In the genomic region with DNA sequence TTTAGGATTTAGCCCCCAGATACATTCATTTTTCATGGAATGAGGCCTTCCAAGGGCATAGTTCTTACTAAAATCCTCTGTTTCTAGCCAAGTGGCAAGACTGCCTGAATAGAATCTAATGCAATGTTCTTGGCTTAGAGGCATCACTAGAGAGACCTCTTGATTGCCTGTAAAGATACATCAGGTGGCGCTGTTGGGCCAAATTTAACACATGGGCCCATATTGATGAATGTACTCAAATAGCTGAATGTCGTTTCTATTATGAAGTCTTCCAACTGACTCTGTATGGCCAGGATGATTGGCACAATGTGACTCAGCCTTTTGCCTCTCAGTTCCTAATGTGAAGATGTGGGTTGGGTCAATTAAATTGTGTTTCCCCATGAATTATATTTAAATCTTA, we compare ENCODE assay signal across 7 mouse cellular contexts.
DNase-seq lines count a peak whose midpoint lies in the region; ATAC-seq lines count a peak whose summit lies in the region.

No protein-coding gene starts in this region.

- peak; percentile 48 for DNase-seq in 416B (ENCODE audit: low read depth)
- peak; percentile 26 for DNase-seq in Muller cell, postnatal 12 days (ENCODE audit: inconsistent ontology term)
- peak; percentile 25 to 42 for DNase-seq in left cerebral cortex, adult 18-20 months (ENCODE audit: low spot score in 2 of 2)
- DNase-seq in retina, adult 2 months (ENCODE audit: low read depth, low spot score), result peak; percentile 13
- no peak for DNase-seq in adrenal gland, adult 8-10 months

- ATAC-seq in frontal cortex, adult (ENCODE audit: low TSS enrichment), result peak; percentile 95
- no peak for ATAC-seq in megakaryocyte-erythroid progenitor cell, adult 5-6 weeks (replicated peaks; ENCODE audit: low FRiP score, low TSS enrichment, poor library complexity, severe bottlenecking)
